Mouse (Mus musculus) spleen, adult 2 months (tissue): ENCODE data around the gene Siglech.

Experiments
- CTCF ChIP-seq: fragments of 200-500 bp; IDR thresholded peaks from 2 replicates; pipeline ENCODE4 v1.5.1; 2011; ENCODE audit warnings: mild to moderate bottlenecking, inconsistent platforms; ENCODE audit not compliant: insufficient read depth, insufficient read length, insufficient replicate concordance; ENCODE audit errors: extremely low read depth
- POLR2A ChIP-seq: fragments of 200-500 bp; IDR thresholded peaks from 2 replicates; pipeline ENCODE4 v1.6.1; 2011; ENCODE audit warnings: low read depth, low read length, inconsistent platforms

GRCm38 (mm10) chr7:55792280-55792679, 24.3 kb downstream of the Siglech start:
- TF ChIP-seq POLR2A (no peak), CTCF (no peak)
